Mouse (Mus musculus) heart, adult 18-20 months (tissue): ENCODE data around the gene Rpgrip1l. TPM values are rescaled to one million over a fixed set of nuclear protein-coding genes. Genes with fewer than 3 reads are reported as not detected.

Experiments used
- DNase-seq, 2 experiments: peaks; one replicate each; pipeline ENCODE4 v3.0.0; 2021 to 2022; ENCODE audit warnings: mixed read lengths in 1 of 2
- long read RNA-seq, 2 experiments: library from polyadenylated mRNA; stranded (forward); transcript quantifications; one replicate each; pipeline ENCODE4 v2.0.0; 2021
- total RNA-seq, 2 experiments: library from RNA; stranded (reverse); gene quantifications; 2 replicates each; pipeline ENCODE4 v1.2.3; 2021

Rpgrip1l gene
- 1 to 10 TPM; 4.6 to 6.1 TPM for total RNA-seq
- long read RNA-seq, experiment 1, partial matches to known transcripts: 3 of 3 reads
- long read RNA-seq, experiment 1, other reads (novel, unspliced or antisense): 0 of 3 reads
- long read RNA-seq, experiment 2, partial matches to known transcripts: 1 of 1 reads
- long read RNA-seq, experiment 2, other reads (novel, unspliced or antisense): 0 of 1 reads

DNA sequence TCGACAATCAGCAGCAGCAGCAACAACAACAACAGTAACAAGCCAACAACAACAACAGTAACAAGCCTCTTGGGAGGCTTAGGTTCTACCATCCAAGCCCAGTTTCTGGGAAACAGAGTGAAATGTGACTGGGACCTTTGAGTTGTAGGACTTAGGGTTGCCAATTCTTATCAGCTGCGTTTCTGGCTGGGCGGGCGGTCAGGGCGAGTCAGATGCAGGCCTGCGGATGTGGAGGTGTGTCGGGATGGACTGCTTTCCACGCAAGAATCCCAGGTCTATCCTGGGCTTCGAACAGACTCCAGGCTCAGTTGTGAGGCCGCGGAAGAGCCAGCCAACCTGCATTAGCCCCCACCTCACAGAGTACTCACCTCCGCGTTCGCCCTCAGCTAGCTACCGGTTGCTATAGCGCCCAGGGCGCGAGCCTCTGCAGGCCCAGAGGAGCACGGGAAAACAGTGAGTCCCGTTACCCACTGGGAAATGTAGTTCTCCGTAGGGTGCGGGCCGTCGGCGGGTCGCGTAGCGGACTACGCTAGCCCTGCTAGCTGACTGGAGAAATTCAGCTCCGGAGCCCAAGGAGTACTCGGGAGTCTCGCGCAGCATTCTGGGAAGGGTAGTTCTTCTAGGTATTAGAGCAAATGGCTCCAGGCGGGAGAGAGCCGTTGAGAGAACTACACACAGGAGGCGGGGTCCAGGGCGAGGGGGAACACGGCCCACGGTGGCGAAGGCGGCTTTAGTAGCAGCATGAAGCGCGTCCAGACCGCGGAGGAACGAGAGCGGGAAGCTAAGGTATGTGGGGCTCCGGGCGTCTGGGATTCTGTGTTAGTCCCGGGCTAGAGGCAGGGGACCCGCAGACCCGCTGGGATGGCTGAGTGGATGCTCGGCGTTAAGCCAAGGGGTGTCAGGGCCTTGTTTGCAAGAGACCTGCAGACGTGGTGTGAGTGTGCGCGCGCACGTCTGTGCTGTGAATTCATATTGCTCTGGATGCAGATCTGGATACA, at the start of gene Rpgrip1l, which contains the start of gene Fto:
Rpgrip1l (minus strand) TSS at position 428 of the 998 bp plus-strand sequence.
Fto (plus strand) TSS at position 691 of the 998 bp plus-strand sequence.
- DNase-seq: peak; percentile 97 to 99

DNA sequence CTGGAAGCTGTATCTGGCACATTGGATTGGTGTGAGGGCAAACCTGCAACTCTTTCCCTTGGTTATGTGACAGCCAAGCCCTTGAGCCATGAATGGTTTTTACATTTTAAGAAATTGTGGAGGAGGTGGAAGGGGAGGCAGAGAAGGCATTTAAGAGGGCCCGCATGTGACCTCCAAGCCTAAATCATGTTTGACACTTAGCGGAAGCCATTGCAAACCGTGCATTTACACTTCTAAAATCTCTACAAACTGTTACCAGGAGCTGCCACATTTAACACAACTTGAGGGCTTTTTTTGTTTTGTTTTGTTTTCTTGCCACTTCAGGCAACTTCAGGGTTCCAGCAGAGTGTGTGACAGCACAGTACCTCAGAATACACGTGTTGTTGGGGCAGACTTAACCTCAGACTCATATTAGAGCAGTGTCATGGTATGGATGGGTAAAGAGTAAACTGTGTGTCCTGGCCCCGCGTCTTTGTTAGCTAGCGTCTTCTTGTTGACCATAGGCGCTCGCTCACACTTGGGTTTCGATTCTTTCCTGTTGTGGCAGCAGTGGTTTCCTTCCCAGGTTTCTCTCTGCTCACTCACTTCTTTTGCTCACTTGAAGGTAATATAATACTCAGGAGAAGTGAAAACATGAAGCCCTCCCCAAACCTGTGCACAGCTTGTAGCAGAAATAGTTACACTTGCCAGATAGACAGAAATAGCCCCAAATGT, 47.7 kb upstream of the Rpgrip1l start:
- DNase-seq: no peak

DNA sequence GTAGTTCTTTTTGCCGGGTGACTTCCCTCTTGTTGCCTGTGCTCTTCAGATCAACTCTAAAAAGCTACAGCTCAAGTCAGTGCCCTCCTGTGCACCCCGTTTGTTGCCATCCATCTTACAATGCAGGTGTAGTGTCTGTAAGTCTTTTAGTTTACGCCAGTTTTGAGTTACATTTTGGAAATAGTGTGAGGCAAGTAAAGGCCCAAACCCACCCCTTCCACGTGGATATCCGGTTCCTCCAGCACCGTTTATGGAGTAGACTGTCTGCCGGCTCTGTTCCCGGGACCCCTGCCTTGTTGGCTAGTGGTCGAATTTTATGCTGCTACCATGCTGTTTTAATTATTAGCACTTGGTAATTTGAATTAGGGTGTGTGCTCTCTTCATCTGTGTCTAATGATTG, 46.4 kb upstream of the Rpgrip1l start:
- DNase-seq: no peak

DNA sequence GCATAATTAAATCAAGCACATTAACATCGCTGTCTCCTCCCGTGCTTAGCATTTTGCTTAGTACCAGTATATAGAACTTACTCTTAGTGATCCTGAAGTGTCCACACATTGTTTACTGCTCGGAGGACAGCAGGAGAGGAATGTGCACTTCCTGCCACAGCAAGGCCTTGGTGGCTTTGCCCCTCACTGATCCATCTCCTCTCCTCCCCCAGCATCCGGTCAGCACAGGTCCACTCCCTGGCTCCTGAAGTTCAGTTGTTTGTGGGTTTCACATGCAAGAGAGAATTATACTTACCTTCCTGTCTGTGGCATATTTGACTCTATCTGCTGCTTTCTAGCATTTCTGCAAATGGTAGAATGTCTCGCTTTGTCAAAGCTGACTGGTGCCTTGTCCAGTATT, 45.0 kb upstream of the Rpgrip1l start:
- no peak for DNase-seq

DNA sequence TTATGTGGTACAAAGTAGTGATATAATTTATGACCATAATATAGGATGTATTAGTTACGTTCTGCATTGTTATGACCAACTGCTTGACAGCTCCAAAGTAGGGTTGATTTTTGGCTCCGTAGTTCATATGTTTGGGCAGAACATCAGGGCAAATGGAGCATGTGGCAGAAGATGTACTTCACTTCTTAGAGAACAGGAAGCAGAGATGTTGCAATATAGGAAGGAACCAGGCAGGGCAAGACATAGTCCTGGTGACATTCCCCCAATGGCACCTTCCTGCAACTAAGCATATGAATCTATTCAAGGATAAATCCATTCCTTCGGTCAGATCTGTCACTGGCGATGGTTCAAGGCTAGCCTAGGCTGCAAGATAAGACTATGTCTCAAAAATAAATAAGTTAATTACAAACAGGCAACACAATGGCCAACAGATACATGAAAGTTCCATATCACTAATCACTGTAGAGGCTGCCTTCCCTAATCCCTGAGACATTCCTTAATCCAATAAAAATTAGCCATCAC, 44.5 kb upstream of the Rpgrip1l start:
- DNase-seq: no peak

DNA sequence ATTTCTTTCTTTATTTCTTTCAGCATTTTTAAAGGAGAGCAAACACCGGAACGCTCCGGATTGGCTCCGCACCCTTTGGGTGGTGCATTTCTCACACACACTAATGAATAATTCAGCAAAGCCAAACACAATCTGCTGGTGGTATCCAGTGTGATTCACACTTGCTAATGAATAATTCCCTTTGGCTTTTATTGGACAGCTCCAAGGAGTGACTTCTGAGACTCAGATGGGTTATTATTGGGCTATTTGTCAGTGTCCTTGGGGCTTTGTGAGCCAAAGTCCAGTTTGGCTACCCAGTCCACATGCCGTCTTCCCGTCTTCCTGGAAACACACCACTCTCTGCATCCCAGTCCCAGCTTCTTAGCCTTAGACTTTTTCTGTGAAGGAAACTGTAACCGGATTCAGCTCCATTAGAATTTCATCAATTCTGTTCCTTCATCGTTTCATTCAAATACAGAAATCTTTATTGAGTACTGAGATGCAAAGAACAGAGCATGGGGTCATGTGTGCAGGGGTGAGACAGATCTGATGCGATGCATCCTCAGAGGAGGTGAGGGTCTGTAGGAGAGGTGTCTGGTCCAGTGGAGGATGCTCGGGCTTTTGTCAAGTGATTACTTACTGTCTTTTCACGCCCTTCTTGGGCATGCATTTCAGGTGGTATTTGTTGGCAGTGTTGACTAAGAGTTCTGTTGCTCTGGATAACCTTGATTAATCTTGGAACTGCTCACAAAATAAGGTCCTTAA, 43.1 kb upstream of the Rpgrip1l start:
- DNase-seq: no peak

DNA sequence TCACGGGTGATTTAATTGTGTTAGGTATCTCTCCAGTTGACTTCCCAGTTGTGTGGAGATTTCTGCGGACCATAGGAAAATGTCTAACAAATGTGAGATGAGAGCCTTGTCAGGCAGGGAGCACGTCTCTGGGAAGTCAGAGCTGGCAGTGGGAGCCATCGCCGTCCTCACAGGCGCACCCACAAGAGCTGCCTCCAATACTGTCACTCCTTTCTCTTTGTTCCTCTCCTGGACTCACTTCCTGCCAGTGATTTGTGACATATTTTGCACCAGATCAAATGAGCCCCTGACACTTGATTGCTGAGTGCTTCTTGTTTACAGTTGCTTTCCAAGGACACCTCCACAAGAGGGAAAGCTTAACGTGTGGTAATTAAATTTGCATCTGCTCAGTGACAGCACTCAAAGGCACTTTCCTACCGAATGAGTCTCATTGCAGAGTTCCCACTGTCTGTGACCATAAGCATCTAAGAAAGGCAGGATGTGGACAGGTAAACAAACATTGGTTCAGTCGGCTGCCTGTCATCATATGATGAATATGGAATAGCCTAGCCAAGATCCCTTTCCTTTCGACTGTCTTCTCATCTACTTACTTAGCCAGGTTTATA, 42.3 kb upstream of the Rpgrip1l start:
- no peak for DNase-seq

DNA sequence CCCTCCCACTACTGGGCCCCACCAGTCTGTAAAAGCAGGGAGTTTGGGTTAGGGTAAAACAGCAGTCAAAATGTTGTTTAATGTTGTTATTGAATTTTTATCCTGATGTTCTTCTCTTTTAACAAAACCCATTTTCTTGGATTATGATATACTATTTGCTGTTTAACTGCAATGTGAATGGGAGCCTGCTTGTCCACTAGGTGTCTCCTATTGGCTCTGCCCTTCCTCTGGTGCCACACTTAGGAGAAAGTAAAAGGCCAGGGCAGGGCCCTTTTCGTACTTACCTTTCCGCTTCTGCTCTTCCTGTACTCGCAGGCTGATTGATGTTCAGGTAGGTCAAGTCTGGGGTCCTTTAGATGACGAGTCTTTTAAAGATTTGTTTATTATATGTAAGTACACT, 40.8 kb upstream of the Rpgrip1l start:
- DNase-seq: no peak

DNA sequence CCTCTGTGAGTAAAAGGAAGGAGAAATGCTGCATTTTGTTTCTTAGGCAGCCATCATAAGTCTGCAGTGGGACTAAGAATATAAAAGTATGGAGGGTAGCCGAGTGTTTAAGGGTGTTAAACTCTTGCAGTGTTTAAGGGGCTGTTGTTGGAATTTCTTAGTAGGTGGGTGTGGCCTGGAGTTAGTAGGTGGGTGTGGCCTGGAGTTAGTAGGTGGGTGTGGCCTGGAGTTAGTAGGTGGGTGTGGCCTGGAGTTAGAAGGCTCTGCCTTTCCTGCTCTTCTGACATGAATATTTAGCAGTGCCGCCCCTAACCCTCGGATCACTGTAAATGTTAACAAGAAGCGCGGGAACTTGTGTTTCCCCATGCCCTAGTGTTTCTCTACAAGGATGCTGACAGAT, 40.0 kb upstream of the Rpgrip1l start:
- DNase-seq: no peak

DNA sequence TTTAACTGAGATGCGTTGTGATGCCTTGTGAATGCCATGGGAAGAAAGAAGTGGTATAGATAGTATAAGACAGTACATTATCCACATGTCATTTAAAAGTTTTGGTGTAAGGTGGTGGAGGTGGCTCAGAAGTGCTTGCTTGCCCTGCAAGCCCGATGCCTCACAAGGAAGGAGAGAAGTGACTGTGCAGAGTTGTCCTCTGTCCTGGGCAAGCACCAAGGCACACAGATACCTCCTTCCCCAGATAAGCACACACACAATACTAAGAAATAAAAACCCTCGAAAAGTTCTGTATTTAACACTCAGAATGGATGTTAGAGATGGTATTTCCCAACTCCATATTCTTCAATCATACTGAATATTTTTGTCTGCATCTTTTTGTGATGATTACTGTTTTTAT, 39.5 kb upstream of the Rpgrip1l start:
- DNase-seq: no peak

DNA sequence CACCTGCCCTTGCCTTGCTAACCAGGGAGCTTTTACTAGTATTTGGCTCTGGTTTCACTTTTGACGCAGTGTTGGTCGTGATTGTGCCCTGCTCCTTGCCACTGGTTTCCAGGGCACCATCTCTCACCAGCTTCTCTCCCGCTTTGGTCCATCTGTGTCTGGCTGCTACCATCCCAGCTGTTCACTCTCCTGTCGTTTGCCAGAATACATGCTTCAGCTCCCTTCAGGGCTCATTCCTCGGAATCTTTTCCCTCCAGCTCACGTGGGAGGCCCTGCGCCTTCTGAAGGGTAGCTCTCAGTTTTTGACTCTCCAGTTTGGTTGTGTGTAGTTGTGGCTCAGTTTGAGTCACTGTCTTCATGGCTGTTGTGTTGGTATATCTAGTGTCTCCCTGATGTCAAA, 37.6 kb upstream of the Rpgrip1l start:
- no peak for DNase-seq

DNA sequence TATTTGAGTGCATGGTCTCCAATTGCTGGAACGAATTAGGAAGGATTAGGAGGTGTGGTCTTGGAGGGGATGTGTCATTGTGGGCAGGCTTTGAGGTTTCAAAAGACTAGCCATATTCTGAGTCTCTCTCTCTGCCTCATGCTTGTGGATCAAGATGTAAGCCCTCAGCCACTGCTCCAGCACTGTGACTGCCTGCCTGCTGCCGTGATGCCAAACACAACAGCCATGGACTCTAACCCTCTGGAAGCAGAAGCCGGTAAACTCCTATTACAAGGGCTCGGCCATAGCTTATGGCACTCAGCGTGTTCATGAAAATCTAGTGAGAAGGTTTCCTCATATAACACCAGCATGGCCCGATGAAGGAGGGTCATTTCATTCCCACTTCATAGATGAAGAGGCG, 36.8 kb upstream of the Rpgrip1l start:
- DNase-seq: no peak

DNA sequence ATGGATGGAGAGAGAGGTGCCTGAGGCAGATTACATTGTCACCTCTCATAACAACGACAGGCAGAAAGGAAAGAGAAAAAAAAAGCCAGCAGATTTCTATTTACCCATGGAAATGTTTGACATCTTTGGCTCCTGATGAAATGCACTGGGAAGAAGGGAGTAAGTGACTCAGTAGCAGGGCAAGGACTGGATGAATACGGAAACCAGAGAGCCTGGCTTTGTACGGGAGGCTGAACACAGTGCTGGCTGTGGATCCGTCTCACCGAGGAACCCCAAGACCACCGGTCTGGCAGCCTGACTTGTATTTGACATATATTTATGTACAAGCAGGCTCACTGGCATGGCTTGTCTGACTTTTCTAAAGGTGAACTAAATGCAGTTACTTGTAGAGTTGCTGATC, 34.5 kb upstream of the Rpgrip1l start:
- DNase-seq: no peak

DNA sequence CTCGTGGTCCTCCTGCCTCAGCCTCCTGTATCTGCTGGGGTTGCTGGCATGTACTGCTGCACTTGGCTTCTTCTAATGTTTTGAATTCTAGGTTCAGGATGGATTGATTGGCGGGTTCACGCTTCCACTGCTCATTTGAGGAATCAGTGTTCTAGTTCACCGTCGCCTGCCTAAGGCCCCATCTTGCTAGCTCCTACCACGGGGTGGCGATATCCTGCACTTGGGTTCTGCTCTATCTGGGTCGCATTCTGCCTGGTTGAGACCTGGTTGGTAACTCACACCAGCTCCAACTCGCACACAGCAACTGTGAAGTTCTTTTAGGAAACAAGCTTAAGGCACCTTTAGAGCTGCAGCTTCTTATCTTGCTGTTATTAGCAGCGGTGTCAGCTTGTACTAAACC, 34.1 kb upstream of the Rpgrip1l start:
- no peak for DNase-seq

DNA sequence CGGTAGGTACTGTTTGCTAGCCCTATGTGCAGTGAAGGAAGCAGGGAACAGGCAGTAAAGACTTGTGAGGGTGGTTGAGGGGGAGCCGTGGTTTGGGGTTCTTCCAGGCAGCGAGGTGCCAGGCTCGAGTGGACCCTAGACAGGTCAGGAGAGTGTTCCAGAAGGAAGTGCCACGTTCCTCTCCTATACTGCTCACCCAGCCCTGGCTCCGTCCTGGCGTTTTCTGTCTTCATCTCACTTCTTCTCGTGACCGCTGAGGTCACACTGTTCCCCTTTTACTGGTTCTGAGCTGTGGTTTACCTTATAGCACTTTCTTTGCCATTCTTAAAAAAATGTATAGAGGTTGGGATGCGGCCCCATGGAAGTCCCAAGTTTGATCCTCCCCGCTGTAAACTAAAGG, 31.6 kb upstream of the Rpgrip1l start:
- no peak for DNase-seq

DNA sequence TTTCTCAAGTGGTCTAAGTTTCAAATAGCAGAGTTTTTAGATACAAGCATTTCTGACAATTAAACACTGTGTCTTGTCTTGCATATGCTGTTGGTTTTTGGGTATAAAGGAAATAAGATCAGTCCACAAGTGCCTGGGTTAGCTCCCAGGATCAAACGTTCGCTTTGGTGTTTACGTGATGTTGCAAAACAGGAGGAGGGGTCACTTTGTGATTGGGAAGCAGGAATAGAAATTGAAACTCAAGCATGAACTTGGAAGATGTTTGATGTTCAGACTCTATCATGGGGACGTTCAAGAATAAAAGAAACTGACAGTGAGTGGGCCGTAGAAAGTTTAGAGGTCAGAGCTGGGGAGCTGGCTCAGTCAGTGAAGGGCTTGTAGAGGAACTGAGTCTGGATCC, 29.7 kb upstream of the Rpgrip1l start:
- no peak for DNase-seq

DNA sequence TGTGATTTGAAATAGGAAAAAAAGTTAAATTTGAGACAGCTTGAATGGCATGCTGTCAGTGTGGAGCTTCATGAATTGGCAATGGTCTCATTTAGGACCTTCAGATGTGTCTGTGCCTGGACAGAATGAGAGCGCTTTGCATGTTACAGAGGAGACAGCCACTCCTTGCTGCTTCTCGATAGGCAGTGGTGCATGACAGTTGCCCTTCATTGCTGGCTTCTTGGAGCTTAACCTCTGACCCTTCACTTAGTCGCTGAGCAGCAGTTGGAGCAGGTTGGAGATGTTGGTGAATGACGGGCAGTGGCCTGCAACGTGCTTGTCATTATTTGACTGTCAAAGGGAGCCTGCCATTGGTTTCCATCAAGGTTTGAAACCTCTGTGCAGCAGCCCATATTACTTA, 29.1 kb upstream of the Rpgrip1l start:
- no peak for DNase-seq

DNA sequence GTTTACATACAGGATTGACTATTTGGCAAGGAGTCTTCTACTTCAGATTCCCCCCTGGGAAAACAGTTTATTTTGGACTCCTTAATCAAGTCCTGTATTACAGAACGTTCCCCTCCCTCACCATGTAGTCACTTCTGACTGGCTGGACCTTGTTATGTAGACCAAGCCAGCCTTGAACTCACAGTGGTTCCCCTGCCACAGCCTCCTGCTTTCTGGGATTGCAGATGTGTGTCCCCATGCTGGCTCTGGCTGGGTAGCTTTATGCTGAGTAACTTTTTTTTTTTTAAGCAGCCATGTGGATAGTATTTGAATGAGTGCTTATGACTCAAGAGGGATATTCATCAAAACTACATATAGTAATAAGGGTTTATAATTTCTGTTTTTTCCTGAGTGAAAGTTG, 27.7 kb upstream of the Rpgrip1l start:
- no peak for DNase-seq

DNA sequence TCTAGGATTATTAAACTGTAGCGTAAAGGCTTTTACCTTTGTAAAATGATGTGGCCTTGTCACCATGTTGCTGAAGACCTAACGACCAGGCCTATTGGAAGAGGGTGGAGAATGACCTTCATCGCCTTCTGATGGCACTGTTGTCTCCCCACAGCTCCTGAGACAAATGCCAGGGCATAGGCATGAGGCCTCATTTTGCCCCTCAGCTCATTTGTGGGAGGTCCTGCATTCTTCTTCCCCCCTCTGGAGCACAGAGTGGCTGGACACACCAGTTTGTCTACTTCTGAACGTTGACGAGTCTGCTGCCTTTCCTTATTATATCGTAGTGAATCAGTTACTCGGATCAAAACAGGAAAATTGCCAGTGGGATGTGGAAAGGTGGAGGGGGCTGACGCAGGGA, 26.6 kb upstream of the Rpgrip1l start:
- DNase-seq: no peak

DNA sequence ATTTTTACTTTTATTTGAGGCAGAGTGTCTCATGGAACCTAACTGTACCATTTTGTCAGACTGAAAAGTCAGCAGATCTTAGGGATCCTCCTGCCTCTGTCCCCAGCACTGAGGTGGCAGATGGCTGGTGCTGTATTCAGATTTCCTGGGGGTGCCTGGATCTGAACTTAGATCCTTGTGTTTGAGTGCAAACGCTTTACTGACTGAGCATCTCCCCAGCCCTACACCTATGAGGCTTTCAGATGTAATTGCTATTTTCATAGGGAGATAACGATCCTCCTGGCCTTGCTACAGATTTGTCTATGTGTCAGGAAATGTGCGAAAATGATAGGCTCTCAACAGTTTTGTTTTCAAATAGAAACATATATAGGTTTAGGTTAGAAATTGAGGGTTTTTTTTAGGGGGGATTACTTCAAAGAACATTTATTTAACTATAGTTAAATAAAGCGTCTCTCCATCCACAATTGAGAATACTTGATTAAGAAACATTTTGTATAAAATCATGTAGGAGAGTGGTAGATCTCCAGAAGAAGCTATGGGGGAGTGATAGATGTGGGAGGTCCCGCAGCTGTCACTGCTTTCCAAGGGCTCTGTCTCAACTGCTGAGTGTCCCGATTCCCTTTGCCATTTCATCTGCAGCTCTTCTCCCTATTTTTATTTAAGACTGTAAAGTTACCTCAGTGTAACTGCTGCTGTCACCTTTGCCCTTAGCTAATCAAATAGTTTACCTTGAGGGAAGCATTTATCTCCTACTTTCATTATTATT, 25.5 kb upstream of the Rpgrip1l start:
- DNase-seq: no peak

DNA sequence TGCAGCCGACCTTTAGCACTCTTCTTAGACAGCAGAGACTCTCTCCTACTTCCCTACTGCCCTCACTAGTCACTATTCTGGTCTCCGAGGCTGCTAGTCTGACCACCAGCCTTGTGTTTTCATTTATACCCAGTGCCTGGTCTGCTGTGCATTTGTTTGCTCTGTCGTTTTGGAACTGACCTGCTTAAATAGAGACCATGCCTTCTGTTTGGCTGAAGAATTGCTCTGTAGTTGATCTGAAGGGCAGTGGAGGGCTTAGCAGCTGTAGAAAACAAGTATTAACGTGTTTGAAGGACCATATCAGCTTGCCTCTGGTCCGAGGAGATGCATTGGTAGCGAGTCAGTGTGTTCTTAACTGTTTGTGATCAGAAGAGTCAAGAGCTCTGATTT, 16.4 kb upstream of the Rpgrip1l start:
- DNase-seq: no peak
